Mouse (Mus musculus) embryonic facial prominence, embryonic 11.5 days (tissue): ENCODE data around the gene Kif21b. TPM values are rescaled to one million over a fixed set of nuclear protein-coding genes. Genes with fewer than 3 reads are reported as not detected.

Source experiments
- ATAC-seq: fragments of 200-750 bp; cut with Nextera tagmentation; replicated peaks from 2 replicates; pipeline ENCODE4 v1.8.0; 2017; ENCODE audit warnings: low read depth; ENCODE audit not compliant: insufficient number of reproducible peaks, low FRiP score, low TSS enrichment
- DNase-seq: peaks from one replicate; pipeline ENCODE4 v3.0.0-alpha.2; 2015; ENCODE audit warnings: low spot score
- H3K27ac ChIP-seq: fragments of 300-500 bp; sonication (generic); replicated peaks from 2 replicates; pipeline ENCODE4 v1.5.1; 2014; ENCODE audit warnings: mild to moderate bottlenecking, low read depth, low read length, control low read depth
- H3K27me3 ChIP-seq: fragments of 300-500 bp; sonication (generic); 2 replicates; pipeline ENCODE4 v1.6.1; 2014; ENCODE audit warnings: mild to moderate bottlenecking, low read length, moderate library complexity, mixed read lengths; ENCODE audit not compliant: control insufficient read depth, insufficient read depth
- H3K36me3 ChIP-seq: fragments of 300-500 bp; sonication (generic); replicated peaks from 2 replicates; pipeline ENCODE4 v1.6.1; 2014; ENCODE audit warnings: low read depth, mild to moderate bottlenecking, low read length, moderate library complexity, mixed read lengths; ENCODE audit not compliant: control insufficient read depth, insufficient read depth
- H3K4me1 ChIP-seq: fragments of 300-500 bp; sonication (generic); 2 replicates; pipeline ENCODE4 v1.6.1; 2014; ENCODE audit warnings: low read length, mixed read lengths; ENCODE audit not compliant: control insufficient read depth, insufficient read depth
- H3K4me2 ChIP-seq: fragments of 300-500 bp; sonication (generic); 2 replicates; pipeline ENCODE4 v1.6.1; 2014; ENCODE audit warnings: low read depth, mild to moderate bottlenecking, control low read depth, low read length, moderate library complexity
- H3K4me3 ChIP-seq: fragments of 300-500 bp; sonication (generic); 2 replicates; pipeline ENCODE4 v1.5.1; 2014; ENCODE audit warnings: low read depth, low read length, control low read depth
- H3K9ac ChIP-seq: fragments of 300-500 bp; sonication (generic); replicated peaks from 2 replicates; pipeline ENCODE4 v1.6.1; 2014; ENCODE audit warnings: mild to moderate bottlenecking, control low read depth, low read length
- H3K9me3 ChIP-seq: fragments of 300-500 bp; sonication (generic); replicated peaks from 2 replicates; pipeline ENCODE4 v1.6.1; 2016; ENCODE audit warnings: mild to moderate bottlenecking, low read length, inconsistent platforms, mixed read lengths; ENCODE audit not compliant: control insufficient read depth
- WGBS: fragments of 180-500 bp; shearing (Covaris S2); extraction: QIAGEN DNeasy Blood & Tissue Kit; methylation state at CpG from one replicate; pipeline ENCODE4 v1.1.7; 2014; 5-methylcytosine and 5-hydroxymethylcytosine counted together
- polyA plus RNA-seq: library from polyadenylated mRNA; unstranded; fragments of >200 nt; fragmentation: Nextera tagmentation; extraction: Ambion mirVana; gene quantifications from 2 replicates; pipeline ENCODE4 v1.2.1, GENCODE M21; 2014

The Kif21b gene
- polyA plus RNA-seq, 1 experiment from 2014 or later = 6.9 TPM

DNA sequence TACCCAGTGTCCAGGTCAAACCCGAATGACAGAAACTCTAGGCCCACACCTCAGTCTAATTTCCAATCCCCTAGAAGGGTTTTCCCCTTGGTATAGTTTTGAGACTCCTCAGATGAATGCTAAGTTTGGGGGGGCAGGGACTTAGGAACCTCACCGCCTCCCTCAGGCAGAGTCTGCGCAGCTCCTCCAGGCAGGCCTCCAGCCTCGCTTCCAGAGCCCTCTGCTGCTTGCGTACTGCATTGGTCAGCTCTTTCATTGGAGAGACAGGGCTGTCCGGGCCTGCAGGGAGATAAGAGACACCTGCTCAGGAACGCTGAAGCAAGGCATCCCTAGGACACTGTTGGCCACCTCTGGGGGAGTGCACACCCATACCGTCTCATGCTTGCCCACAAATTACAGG is 95.4 kb downstream of the Kif21b start:
- Histone ChIP-seq H3K4me1 (peaks cover 12% of the 10 kb centered on the region), H3K9ac (no peak overlapping the region), H3K27ac (no peak overlapping the region), H3K36me3 (no peaks in the 10 kb centered on the region; the same call in none of the 2 replicates), H3K4me3 (no peak overlapping the region), H3K27me3 (no peaks in the 10 kb centered on the region), H3K9me3 (no peaks in the 10 kb centered on the region), H3K4me2 (no peak overlapping the region)
- ATAC-seq (no peak), DNase-seq (no peak)
- 91% methylated on average over 8 of the region's 8 CpGs for WGBS

Other genes starting within 250 kb of the Kif21b start
- 0.43 and 0.59 TPM in 2 replicates for gene Pkp1, start 212.2 kb upstream of the Kif21b start, polyA plus RNA-seq
- not detected in 2 replicates for gene Igfn1, start 125.0 kb upstream of the Kif21b start, polyA plus RNA-seq
- 73.4 and 74.4 TPM in 2 replicates for gene Tmem9, start 123.2 kb upstream of the Kif21b start, polyA plus RNA-seq
- 0.42 TPM in 1 of 2 replicates, not detected in the other for gene Ascl5, start 80.6 kb upstream of the Kif21b start, polyA plus RNA-seq
- 0.10 TPM in 1 of 2 replicates, not detected in the other for gene Cacna1s, start 78.6 kb upstream of the Kif21b start, polyA plus RNA-seq
- 0.54 TPM in 1 of 2 replicates, not detected in the other for gene Mroh3, start 81.4 kb downstream of the Kif21b start, polyA plus RNA-seq
- gene Inava, start 102.9 kb downstream of the Kif21b start, polyA plus RNA-seq = 15.7 and 20.4 TPM in 2 replicates
- not detected in 2 replicates for gene Gpr25, start 129.5 kb downstream of the Kif21b start, polyA plus RNA-seq
- 23.1 and 23.7 TPM in 2 replicates for gene Camsap2, start 214.7 kb downstream of the Kif21b start, polyA plus RNA-seq